Mouse (Mus musculus): ENCODE measurements around the gene Bcor. TPM values are rescaled to one million over a fixed set of nuclear protein-coding genes. Genes with fewer than 3 reads are reported as not detected.

Gene Bcor
- polyA plus RNA-seq, 1 experiment from 2014 or later: 26.5 TPM

- Histone ChIP-seq H3K4me3 (no peak overlapping the region), H3K9me3 (replicated peaks) (no peaks in the 10 kb centered on the region), H3K27me3 (ENCODE audit: low read depth, poor library complexity, severe bottlenecking) (peaks cover 92% of the 10 kb centered on the region), H3K27ac (no peak overlapping the region), H3K4me1 (peaks cover 41% of the 10 kb centered on the region), H3K36me3 (no peaks in the 10 kb centered on the region)
- 65% methylated on average over 8 of the region's 8 CpGs for WGBS
- no peak for DNase-seq (ENCODE audit: low spot score)
Observed at GRCm38 (mm10) chrX:11996489-11996888, 163.7 kb downstream of the Bcor start.

GRCm38 (mm10) chrX:11993641-11994419 lies 166.3 kb downstream of the Bcor start:
- Histone ChIP-seq H3K4me1 (peaks cover 14% of the 10 kb centered on the region), H3K9me3 (replicated peaks) (no peaks in the 10 kb centered on the region), H3K27ac (no peak overlapping the region), H3K27me3 (ENCODE audit: low read depth, poor library complexity, severe bottlenecking) (peaks cover 88% of the 10 kb centered on the region), H3K36me3 (no peaks in the 10 kb centered on the region), H3K4me3 (no peak overlapping the region)
- DNase-seq (ENCODE audit: low spot score): no peak
- WGBS: 83% methylated on average over 5 of the region's 5 CpGs

DNA sequence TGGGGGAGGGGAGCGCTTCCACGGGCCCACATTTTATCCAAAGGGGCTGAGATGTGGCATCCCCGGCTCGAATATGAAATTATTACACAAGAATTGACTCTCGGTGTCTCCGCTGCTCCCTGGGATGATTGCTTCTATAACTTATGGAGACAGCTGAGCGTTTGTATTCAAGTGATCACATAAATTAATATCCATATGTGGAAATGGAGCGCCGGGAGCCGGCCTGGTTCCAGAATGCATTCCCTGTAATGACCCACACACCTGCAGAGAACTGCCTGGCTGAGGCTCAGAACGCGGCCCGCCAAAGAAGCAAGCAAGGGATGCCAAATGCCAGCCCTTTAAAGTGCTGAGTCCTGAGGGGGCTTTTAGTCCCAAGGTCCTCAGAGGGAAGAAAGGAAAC lies 170.7 kb downstream of the Bcor start:
- WGBS: 92% methylated on average over 13 of the region's 13 CpGs

DNA sequence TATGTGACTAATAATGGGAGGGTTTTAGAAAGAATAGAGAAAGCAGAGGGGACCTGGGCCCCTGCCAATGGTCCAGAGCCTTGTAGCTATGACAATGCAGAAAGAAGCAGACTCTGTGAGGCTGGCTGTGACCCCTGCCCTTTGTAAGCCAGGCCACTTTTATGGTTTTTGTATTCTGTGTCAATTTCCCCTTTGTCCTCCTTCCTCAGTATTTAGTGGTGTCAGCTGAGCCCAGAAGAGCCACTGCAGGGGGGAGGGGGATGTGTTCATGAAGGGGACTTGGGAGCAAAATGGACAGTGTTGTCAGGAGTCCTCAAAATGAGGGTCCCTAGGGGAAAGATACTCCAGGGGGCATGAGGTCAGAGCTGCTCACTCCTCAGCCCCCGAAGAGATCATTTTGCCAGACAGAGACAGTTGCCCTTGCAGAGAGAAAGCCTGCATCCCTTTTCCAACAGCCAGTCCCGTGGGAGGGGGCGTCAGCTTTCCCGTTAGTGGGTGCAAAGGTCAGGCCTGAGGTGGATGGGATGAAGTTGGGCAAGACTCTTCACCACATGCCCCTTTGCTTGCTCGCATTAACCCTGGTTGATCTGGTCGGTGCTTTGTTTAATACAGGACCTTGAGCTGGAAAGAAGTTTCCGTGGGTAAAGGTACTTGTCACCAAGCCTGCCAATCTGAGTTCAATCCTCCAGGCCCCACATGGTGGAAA lies 171.8 kb downstream of the Bcor start:
- H3K27ac ChIP-seq: no peak overlapping the region
- no peaks in the 10 kb centered on the region for H3K9me3 ChIP-seq (replicated peaks)
- no peaks in the 10 kb centered on the region for H3K36me3 ChIP-seq
- peaks cover 10% of the 10 kb centered on the region for H3K4me1 ChIP-seq
- no peak overlapping the region for H3K4me3 ChIP-seq
- no peak for DNase-seq (ENCODE audit: low spot score)
- 62% methylated on average over 7 of the region's 7 CpGs for WGBS
- peaks cover 70% of the 10 kb centered on the region for H3K27me3 ChIP-seq (ENCODE audit: low read depth, poor library complexity, severe bottlenecking)

More for the DNA sequence above, 170.7 kb downstream of the Bcor start:
- no peak overlapping the region for H3K27ac ChIP-seq
- no peaks in the 10 kb centered on the region for H3K36me3 ChIP-seq
- no peak for DNase-seq (ENCODE audit: low spot score)
- no peaks in the 10 kb centered on the region for H3K9me3 ChIP-seq (replicated peaks)
- H3K27me3 ChIP-seq (ENCODE audit: low read depth, poor library complexity, severe bottlenecking): peaks cover 77% of the 10 kb centered on the region
- peaks cover 10% of the 10 kb centered on the region for H3K4me1 ChIP-seq
- no peak overlapping the region for H3K4me3 ChIP-seq

- H3K27ac ChIP-seq: no peak overlapping the region
- no peaks in the 10 kb centered on the region for H3K36me3 ChIP-seq
- DNase-seq (ENCODE audit: low spot score): no peak
- no peak overlapping the region for H3K4me3 ChIP-seq
- peaks cover 68% of the 10 kb centered on the region for H3K27me3 ChIP-seq (ENCODE audit: low read depth, poor library complexity, severe bottlenecking)
- WGBS: 55% methylated on average over 7 of the region's 7 CpGs
- no peaks in the 10 kb centered on the region for H3K9me3 ChIP-seq (replicated peaks)
- H3K4me1 ChIP-seq: peaks cover 10% of the 10 kb centered on the region
Observed at GRCm38 (mm10) chrX:11987602-11988001, 172.6 kb downstream of the Bcor start.
